Mouse (Mus musculus) cerebellum, adult 8-10 months (tissue): ENCODE measurements around the gene Poln.
A peak's percentile ranks its signal among the peaks of the same experiment; 100 is the strongest.

Source experiments
- DNase-seq: peaks from one replicate; pipeline ENCODE4 v3.0.0; 2022

Gene Poln

DNA sequence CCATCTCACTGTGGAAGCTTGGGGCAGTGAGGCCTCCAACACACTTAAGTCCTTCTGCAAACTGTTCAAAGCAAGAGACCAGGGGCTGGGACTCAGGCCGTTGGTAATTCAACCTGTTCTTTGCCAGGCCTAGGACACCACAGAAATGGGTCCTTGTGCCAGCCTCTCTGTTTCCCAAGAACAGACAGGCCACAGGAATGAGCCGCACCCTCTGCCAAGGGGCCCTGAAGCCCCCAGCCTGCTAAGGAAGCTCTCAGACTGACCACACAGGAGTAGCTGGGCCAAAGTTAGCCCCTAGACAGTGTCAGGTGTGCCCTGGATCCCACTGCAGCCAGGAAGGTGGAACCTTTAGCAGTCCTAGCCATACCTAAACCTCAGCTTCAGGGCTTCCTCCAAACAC lies 17.1 kb upstream of the Poln start:
- no peak for DNase-seq

DNA sequence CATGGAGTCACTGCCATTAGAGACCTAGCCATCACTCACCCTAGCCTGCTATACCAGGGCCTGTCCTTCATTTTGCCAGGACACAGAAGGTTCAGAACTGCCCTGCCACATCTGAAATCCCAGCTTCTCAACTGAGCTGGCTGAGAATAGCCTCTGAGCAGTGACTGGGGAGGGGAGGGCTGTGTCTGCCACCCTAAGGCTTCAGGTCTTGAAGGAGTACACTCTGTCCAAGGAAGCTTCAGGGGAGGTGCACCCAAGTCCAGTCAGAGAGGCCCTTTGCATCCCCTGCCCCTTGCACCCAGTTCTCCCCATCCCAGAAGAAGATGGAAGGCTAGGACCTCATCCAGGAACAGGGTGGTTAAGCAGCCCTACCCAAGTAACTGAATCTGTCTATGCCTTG lies 16.5 kb upstream of the Poln start:
- DNase-seq: no peak

DNA sequence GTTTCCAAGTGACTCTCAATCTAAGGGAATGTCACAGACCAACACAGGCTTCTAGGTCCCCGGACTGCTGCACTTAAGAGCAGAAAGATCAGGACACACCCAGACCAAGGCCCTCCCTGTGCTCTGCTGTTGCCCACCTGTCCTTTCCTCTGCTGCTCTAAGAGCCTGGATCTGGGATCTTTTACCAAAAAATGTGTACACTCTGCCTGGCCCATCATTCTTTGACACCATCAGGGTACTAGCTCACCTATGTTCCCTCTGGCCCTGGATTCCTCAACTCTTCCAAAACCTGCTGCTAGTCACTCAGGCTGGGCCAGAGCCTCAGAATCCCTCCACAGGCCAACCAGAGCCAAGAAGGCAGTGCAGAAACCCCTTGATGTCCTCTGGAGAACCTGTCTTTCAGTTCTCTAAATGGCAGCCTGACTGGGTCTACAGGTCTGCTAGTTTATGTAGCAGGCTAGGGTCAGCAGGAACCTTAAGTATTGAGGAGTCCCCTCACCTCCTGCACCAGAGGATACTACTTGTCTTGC lies 15.9 kb upstream of the Poln start:
- DNase-seq: no peak

DNA sequence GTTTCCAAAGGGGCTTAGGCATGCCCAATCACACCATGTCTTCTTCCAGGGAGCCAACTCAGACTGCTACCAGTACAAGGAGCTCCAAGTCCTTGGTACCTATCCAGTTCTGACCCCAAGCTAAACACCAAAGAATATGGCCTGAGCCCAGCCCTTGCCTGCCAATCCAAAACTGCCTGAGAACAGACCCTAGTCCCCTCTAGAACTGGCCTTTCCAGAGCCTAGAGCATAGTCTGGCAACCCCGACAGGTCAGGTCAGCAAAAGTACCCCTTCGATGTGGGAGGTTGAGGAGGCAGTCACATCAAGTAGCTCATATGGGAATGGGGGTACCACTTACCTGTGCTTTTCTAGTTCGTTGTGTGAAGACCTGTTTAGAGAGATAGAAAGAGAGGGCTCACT lies 14.7 kb upstream of the Poln start:
- no peak for DNase-seq

DNA sequence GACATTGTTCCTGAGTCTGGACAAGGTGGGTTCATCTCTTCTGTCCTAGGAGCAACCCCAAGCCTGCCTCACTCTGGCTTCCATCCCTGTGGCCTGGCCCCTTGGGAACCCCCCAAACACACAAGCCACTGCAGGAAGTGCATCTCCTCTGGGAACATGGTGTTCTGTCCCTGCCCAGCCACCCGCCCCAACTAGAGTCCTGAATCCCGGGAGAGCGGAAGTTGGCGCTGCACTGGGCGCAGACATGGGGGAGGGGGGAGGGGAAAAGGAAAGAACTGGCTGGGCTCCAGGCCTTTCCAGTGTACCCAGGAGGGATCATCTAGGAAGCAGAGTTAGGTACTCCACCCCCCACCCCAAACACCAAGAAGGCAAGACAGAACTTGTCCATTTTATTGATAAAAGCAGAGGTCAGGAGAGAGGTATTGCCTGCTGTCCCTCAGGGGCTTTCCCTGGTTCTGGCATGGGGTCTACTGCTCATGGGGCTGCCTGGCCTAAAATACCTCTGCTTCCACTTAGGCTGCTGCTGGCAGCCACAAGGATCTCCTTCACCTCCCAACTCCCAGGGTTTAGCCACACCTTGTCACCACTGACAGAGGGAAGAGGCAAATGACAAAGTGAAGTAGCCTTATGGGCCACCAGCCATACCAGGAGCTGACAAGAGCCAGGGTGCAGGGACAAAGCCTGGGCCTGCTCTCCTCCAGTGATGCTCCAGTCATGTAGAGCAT lies 14.1 kb upstream of the Poln start:
- no peak for DNase-seq

DNA sequence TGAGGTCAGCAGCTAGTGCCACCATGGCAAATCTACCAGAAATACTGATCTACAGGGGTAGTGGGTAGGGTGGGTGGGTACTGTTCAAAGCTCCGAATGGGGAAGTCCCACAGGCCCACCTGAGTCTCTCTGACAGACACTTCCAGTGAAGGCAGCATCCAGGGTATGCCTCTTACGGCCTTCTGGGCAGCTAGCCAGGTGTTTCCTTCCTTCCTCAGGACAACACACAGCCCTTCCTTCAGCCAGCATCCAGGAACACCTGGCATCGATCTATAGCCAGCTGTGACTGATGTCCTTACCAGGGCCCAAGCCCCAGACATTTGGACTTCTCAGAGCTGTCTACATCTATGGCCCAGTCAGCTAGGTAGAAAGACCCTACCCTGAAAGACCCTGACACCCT lies 13.2 kb upstream of the Poln start:
- peak; percentile 28 for DNase-seq

DNA sequence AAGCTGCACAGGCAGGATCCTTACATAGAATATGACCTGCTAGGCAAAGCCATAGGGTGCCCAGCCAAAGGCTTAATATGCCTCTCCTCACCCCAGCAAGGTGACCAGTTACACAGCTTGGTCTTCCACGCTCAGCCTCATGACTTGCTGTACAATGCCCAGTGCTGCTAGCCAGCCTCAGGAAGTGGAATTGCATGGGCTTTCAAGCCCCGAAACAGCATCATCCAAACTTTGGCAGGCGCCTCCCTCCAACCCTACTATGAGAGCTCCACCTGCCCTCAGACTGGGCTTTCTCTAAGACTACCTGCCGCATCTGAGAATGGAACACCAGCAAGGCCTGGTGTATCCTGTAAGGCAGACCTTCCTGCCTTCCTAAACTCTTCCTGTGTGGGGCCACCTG lies 8.6 kb upstream of the Poln start:
- DNase-seq: peak; percentile 20

DNA sequence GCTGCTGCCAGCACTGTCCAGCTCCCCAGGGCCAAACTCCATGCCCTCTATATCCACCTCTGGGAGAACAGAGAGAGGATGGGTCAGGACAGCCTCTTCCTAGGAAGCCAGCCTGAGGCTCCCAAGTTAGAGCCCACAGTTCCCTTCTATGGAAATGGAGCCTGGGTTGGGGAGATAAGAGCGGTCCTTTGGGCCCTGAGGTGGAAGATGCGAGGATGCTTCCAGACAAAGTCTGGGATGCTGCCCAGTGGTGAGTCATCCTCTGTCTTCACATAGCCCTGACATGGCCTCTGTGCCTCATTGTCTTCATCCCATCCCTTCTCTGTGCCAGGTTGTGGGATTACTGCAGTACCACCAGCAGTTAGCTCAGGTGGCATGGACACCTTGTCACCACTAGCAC lies 7.8 kb upstream of the Poln start:
- peak; percentile 65 for DNase-seq

DNA sequence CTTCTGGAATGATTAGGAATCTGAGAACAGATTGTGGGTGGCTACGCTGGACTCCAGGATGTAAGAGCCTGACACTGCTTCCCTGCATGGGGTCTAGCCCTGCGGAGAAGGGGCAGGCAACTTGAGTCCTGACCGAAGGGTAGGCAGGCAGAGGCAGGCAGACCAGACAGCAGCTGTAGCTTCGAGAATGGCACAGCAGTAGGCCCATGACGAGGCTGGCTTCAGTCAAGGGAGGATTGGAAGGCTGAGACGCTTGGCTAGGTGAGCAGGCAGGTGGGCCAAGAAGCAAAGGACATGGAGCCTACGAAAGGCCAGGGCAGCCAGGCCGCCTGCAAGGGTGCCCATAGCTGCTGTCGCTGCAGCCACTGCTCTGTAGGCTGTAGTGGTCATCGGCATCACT lies 7.4 kb upstream of the Poln start:
- peak; percentile 44 for DNase-seq

DNA sequence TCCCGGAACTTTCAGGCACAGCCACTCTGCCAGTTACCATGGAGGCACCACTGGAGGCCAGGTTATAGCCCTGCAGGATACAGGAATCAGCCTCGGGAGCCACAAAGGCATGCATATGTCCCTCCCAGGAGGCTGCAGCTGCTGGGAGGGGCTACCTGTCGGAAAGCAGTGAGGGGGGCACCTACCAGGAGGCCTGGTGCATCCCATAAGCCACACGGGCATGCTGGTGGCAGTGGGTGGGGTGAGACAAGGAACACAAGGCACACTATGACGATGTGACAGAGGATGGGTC lies 6.1 kb upstream of the Poln start:
- peak; percentile 34 for DNase-seq

DNA sequence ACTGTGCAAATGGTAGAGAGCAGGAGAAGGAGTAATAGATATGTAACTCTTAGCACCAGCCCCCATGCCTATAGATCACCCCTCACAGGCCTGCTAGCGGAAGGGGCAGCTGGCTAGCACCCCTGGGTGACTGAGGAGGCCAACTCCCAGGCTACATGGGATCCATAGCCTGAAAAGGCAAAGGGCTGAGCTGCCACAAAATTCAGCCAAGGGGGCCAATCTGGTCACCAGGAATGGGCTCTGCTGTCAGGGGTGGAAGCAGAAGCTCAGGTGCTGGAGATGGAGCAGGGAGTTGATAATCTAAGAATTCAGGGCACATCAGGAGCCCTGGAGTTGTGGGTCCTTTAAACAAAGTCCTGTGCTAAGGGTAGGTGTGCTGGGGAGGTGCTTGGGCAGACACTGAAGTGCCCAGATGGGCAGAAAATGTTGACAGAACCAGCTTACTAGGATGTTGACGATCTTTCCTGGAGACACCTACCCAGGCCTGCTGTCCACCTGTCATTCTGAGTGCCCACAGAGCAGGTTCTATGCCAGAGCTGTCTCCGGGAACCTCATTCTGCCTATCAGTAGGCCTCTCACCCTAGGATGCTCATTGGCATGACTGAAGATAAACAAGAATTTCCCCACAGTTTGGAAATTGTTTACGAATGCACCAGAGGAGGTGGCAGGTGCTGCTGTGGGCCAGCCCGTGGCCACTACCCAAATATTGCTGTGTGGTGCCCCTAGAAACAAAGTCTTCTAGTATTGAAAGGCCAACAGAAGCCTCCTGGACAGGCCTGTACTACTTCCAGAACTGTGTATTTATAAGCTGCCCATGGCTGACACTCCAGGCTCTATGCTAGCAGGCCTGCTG lies 5.5 kb upstream of the Poln start:
- DNase-seq: peak; percentile 33

DNA sequence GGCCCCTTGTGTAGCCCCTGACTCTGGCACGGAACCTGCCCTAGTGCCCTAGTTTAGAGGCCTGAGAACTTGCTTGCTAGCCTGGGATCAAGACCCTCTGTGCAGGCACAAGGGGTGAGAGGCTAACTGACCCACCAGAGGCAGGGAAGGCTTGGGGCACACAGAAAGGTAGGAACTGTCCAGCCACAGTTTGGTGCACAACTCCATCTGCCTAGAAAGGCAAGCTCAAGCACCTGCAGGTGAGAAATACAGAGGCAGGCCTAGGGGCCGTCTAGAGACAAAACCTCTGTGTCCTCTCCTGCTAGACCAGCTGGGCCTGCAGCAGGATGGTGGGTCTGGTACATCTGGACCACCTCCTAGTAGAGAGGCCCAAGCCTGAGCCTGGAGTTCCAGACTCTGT lies 4.8 kb upstream of the Poln start:
- peak; percentile 21 for DNase-seq

DNA sequence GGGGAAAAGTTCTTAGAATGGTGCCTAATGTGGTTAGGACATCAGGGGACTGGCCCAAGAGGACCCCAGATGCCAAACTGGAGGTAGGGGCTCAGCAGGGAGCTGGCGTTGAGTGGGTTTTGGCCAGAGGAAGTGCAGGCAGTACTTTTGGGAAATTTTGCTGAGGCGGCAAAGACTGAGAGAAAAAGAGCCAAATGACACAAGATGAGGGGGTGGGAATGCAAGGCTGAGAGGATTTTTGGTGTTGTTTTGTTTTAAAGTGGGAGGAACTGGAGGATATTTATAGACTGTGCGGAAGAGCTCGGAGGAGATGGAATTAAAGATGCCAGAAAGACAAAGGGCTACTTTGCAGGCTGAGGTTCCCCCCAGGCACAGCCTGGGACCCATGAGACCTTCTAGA lies 1.5 kb upstream of the Poln start:
- DNase-seq: peak; percentile 35

DNA sequence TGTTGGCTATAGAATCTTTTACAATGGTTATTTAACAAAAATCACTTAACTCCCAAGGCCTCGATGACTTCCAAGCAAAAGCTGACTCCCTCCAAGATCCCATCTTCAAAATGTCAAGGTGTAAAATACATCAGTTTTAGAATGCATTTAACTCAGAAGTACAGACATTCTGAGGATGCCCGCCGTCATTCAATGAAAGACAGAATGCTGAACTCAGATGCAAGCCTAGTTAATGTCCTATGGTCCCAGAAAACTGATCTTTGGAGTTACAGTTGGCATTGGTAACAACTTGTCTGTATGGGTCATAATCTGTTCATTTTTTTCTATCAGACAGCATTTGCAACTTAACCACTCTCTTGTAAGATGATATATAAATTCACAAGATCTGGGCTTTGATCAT lies 706 bp upstream of the Poln start:
- no peak for DNase-seq

DNA sequence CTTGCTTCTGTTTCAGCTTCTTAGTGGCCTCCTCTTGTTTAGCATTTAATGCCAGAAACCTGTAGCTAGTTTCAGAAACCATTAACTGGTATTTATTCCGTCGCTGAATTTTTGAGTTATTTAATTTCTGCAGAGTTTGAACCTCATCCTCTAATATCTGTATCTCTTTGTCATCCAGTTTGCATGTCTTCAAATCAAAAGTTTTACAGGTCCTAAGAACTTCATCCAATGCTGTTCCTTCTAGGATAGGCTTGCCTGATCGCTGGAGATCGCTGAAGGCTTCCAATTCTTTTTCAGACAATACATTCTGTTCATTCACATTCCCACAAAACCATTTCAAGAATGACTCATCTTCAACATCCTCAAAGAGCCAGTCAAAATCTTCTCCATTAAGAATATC lies 1.4 kb downstream of the Poln start:
- DNase-seq: no peak

DNA sequence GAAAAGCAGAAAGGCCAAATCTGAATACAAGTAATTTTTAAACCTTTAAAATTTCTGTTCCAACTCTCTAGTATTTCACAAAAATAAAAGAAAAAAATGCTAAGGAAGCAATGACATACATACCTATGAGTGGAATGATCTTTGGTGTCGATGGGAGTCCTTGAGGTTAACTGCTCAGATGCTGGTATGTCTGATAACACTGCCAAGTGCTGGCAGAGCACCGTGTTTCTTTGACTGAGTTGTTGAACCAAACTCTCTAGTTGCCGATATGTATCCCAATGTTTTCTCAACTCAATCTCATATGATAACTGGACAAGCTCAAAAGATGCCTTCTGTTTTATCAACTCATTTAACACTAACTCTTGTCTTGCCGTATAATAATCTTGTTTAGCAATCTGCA lies 3.5 kb downstream of the Poln start:
- no peak for DNase-seq

DNA sequence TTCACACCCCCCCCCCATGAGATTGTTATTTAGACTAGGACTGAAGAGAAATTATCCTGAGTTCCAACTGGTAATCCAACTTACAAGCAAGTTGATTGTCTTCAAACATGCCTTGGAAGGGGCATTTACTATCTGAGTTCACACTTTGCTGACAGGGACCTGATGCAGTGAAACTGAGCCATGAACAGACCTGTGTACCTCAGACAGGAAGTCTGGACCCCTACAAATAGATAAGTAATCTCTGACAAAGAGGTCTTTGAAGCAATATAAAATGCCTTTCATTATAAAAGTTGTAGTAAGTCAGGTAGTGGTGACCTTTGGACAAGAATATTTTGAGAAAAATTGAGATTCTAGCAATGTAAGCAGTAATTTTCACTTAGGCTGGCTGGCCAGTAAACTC lies 20.8 kb downstream of the Poln start:
- DNase-seq: no peak

DNA sequence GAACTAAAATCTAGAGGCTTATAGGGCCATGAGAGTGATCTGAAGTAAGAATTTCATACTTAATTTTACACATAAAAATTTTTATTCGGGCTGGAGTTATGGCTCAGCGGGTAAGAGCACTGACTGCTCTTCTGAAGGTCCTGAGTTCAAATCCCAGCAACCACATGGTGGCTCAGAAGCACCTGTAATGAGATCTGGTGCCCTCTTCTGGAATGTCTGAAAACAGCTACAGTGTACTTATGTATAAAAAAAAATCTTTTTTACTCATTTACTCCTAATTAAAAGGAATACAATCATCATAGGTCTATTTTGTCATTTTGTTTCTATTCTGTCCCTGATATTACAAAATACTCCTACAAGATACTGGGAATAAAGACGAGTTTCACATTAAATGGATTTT lies 21.7 kb downstream of the Poln start:
- DNase-seq: no peak

DNA sequence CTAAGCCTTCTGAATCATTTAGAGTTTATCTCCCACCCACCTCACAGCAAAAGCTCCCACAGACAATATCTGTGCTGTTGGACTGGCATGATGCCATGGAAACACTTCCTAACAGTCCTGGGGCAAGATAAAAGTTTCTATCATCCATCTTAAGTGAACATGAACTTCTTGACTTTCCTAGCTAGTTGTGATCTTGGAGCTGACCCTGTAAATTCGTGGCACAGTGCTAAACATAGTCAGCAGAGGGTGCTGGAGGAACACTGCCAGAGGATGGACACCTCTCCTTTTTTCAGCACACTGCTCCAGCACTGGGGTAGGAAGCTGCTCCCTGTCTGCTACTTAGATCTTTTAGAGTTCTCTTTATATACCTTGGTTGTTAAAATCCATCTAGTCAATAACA lies 29.5 kb downstream of the Poln start:
- DNase-seq: peak; percentile 29

DNA sequence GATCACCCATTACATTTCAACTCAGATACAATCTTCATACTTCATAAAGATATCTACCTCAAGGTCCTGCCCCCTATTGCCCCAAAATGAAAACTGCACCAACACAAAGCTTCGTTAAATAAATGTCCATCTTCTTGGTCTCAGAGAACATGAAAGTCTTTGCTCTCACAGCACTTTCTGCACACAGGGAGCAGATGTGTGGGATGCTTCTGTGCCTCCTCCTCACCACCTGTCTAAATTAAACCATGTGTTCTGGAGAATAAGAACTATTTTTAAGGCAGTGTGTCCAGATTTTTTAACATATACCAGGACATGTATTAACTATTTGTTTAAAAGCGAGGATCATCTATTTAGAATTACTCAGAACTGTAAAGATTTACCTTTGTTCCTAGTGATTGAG lies 36.5 kb downstream of the Poln start:
- DNase-seq: no peak

DNA sequence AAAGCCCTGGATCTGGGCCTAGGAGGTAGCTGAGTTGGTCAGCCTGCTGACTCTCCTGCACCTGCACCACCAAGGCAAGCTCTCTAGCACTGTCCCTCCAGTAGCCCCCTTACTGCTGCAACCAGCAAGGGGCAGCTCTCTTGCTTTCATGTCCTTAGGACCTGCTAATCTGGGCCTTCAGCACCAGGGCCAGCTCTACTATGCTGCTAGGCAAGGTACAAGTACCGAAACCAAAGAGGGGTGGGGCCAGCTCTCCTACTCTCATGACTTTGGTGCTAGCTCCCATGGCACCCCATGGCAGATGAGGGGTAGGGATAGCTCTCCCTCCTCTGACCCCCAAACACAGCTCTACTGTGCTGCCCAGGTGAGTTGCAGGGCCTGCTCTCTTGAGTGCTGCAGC lies 45.1 kb downstream of the Poln start:
- DNase-seq: no peak

DNA sequence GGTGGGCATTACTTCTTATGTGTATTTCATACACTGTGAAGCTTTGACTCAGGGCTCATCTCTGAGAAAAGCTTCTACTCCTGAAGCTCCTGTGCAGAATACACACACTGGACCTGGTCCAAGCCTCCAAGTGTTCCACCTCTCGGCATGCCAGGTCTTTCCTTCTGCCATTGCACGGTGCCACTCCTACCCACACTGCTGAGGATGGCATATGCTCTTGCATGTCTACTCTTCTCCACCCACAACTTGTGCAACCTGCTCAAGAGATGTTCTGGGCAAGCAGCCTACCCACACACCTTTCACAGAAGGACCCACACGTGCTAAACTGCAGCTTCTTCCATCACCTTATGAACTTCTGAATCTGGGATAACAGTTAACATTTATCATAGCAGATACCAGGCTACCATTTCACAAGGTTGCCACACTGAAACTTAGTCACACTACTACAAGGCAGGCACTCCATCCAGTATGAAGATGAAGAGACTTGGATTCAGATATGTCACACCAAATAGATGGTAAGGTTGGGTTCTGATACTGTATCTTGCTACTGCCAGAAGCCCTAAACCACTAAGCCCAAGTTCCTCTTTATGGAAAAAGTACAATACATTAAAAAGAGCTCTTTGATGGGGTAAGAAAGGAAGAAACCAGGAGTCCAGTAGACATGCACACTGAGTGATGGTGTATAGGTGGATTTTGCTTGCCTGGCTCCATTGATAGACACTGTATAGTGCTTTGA lies 50.0 kb downstream of the Poln start:
- peak; percentile 45 for DNase-seq

DNA sequence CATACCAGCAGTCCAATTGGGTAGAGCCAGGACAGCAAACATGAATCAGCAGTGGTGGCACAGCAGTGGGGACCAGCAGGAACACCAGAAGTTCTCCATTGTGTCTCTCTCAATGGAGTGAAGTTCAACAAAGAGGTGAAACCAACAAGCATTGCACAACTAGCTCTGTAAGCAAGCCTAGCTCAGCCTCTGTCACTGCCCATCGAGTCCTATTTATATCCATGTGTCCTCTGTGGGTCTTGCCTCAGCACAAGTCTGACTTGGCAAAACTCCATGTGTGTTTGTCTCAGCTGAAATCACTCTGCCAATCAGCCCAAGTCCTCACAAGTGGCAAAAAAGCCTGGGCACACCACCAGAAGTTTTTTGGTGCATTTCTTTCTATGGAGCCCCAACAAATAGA lies 63.6 kb downstream of the Poln start:
- no peak for DNase-seq

DNA sequence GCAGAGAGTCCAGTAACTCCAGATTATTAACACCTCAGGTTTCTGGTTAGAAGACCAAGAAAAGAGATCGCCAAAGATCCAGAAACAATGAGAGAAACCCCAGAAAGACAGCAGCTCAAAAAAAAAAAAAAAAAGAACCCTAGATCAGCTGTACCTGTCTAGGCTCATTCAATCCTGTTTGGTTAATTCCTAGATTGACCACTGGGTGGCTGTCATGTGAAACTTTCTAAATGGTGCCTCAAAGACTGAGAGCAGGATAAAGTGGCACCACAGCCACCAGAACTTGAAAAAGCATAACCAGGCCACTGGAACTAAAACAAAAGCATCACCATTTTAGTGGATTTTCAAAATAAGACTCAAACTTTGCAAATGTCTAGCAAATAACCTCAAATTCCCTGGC lies 71.9 kb downstream of the Poln start:
- DNase-seq: peak; percentile 62
